Mouse (Mus musculus) CH12.LX (cell line): ENCODE results near the gene Sgip1.

ENCODE experiments used
- CHD2 ChIP-seq: IDR thresholded peaks from 2 replicates; pipeline ENCODE4 v1.6.1; 2011; ENCODE audit warnings: low read length, improper control_type of control experiment
- CTCF ChIP-seq, 2 experiments: IDR thresholded peaks in 1 of 2; conservative IDR thresholded peaks in 1 of 2; 2 replicates each; pipeline ENCODE4 v1.5.1; 2011 to 2012; ENCODE audit warnings: low read depth in 2 of 2, low read length in 2 of 2, improper control_type of control experiment in 1 of 2, inconsistent platforms in 1 of 2, mild to moderate bottlenecking in 1 of 2, moderate library complexity in 1 of 2
- EP300 ChIP-seq: IDR thresholded peaks from 2 replicates; pipeline ENCODE4 v1.6.1; 2011; ENCODE audit warnings: low read length, improper control_type of control experiment
- MAX ChIP-seq: IDR thresholded peaks from 2 replicates; pipeline ENCODE4 v1.6.1; 2011; ENCODE audit warnings: low read length, improper control_type of control experiment
- NRF1 ChIP-seq: IDR thresholded peaks from 2 replicates; pipeline ENCODE4 v1.6.1; 2014; ENCODE audit warnings: low read depth, mild to moderate bottlenecking, inconsistent platforms, low read length, improper control_type of control experiment, moderate library complexity
- POLR2A ChIP-seq: IDR thresholded peaks from 2 replicates; pipeline ENCODE4 v1.6.1; 2011; ENCODE audit warnings: low read depth, mild to moderate bottlenecking, improper control_type of control experiment, low read length
- ZC3H11A ChIP-seq: IDR thresholded peaks from 2 replicates; pipeline ENCODE4 v1.6.1; 2012; ENCODE audit warnings: low read depth, mild to moderate bottlenecking, inconsistent platforms, low read length, improper control_type of control experiment

DNA sequence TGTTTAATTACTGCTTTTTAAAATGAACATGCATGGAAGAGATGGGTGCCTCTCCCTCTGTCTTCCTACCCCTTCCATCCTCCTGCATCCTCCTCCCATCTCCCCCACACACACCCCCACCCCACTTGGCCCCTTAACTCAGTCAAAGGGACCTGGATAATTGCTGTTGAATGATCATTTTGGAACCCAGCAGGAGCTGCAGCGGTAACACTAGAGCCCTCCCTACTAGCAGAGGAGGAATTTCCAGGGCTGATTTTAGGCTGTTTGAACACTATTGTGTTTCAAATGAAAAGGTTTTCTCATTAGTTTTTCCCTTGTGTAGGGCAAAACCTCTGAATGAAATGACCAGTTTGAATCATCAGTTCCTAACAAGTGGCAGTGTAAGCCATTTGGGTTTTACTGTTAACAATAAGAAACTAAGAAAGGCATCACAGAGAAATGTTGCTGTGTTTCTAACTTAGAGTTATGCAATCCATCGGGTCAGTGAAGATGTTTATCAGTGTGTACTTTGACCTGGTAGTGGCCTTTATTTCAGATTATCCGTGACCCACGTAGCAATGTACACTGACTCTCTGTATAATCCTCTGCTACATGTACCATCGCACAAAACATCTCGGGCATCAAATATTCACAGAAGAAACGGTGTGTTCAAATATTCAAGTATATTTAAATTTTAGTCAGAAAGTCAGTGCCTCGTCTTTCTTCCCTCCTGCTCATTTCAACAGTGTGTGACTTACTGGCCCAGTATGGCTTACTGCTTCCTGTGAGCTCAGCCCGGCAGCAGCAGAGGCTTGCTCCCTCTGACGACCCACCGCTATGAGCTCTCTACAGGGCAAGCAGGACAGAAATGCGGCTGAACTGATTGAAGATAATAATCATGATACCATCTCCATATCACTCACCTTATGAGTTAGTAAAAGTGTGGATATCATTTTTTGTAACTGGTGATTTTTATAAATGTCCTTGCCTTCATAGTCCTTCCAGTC, 235.5 kb downstream of the Sgip1 start:
- no peak for TF ChIP-seq POLR2A
- TF ChIP-seq NRF1 = no peak
- no peak for TF ChIP-seq ZC3H11A
- TF ChIP-seq CTCF (conservative IDR thresholded peaks at IDR 0.05 in 1 of 2, IDR thresholded peaks at IDR 0.05 in 1 of 2; ENCODE audit: low read depth in 2 of 2, low read length in 2 of 2) = no peak
- no peak for TF ChIP-seq CHD2
- TF ChIP-seq EP300 = no peak
- TF ChIP-seq MAX = no peak
